Mouse (Mus musculus) spleen, adult 2 months (tissue): ENCODE results near the gene Nabp1.

Source experiments
- CTCF ChIP-seq: fragments of 200-500 bp; IDR thresholded peaks from 2 replicates; pipeline ENCODE4 v1.5.1; 2011; ENCODE audit warnings: mild to moderate bottlenecking, inconsistent platforms; ENCODE audit not compliant: insufficient read depth, insufficient read length, insufficient replicate concordance; ENCODE audit errors: extremely low read depth
- POLR2A ChIP-seq: fragments of 200-500 bp; IDR thresholded peaks from 2 replicates; pipeline ENCODE4 v1.6.1; 2011; ENCODE audit warnings: low read depth, low read length, inconsistent platforms

DNA sequence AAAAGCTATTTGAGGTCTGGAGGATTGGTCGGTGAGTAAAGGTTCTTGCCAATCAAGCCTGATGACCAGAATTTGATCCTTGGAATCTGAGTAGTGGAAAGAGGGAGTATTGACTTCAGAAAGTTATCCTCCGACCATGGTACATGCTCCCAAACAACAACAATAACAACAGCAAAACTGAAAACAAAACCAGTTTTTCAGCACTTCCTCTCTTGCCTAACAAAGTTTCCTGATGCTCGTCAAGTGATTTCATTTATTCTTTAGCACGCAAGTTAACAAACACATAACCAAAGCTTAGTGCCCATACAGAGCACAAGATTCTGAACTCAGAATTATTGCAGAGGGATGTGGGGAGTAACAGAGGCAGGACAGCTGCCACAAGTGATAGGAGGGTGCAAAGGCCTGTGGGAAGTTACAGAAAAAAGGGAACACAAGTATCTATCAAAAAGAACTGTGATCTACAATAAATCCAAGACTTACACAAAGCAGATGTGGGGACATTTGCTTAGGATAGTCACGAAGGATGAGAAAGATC is 42.1 kb upstream of the Nabp1 start:
- TF ChIP-seq POLR2A: no peak
- no peak for TF ChIP-seq CTCF
